Mouse (Mus musculus) ES-Bruce4 (cell line): ENCODE measurements at regions not wholly inside any gene's neighbourhood (a gene's known extent, or its start where the extent isn't known, plus 50 kb on each side); places are given as distances from the start of the nearest gene placed in this dataset.

Experiments used
- EP300 ChIP-seq: IDR thresholded peaks from 2 replicates; pipeline ENCODE4 v1.6.1; 2011; ENCODE audit warnings: low read depth, low read length; ENCODE audit not compliant: insufficient read depth
- POLR2A ChIP-seq: IDR thresholded peaks from one replicate; pipeline ENCODE4 v1.8.1; 2011; ENCODE audit warnings: low read length; ENCODE audit not compliant: insufficient read depth

DNA sequence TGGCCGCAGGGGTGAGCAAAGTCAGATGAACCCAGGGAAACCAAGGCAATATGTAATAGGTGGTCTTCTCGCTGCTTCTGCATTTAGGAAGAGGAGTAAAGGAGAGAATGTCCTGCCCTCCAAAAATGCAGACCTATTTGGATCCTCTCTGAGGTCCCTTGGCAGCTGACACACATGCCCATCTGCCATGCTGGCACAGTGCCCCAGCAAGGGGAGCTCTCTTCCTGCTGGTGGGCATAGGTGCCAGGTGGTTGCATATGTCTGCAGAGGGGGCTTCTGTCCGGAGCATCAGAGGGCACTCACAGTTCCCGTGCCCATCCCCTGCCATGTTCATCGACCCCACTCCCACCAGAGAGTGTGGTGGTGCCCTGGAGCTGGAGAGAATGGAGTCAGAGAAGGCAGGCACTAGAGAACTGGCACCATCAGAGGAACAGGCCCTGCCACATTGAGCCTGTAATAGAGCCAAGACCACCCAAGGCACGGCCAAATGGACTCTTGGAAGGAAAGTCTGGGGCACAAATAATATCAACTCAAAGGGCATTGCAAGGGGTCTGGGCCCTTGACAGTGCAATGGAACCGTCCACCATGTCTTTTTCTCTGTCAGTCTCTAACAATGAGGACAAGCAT lies 222.7 kb upstream of the Cadm1 start:
- TF ChIP-seq EP300, result no peak
- TF ChIP-seq POLR2A, result no peak
